Mouse (Mus musculus): ENCODE results near the gene Frat1. TPM values are rescaled to one million over a fixed set of nuclear protein-coding genes. Genes with fewer than 3 reads are reported as not detected.
"Not testable (repeated sequence)": the region's sequence is repeated elsewhere in the genome, so short reads cannot be mapped to it uniquely, and the experiment has no call there.

The Frat1 gene
- polyA plus RNA-seq, 1 experiment from 2014 or later = 30.6 TPM

DNA sequence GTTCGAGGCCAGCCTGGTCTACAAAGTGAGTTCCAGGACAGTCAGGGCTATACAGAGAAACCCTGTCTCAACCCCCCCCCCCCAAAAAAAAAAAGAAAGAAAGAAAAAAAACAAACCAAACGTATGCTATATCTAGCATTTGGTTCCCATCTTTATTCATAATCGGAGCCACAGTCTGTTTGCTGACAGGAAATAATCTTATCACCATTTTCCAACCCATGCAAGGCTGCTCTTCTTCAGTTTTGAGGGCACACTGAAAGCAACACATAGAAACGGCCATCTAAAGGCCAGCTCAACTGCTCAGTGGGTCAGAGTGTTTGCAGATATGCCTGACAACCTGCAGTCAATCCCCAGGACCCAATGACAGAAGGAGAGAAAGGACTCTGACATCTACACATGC lies 22.7 kb downstream of the Frat1 start:
- H3K36me3 ChIP-seq (ENCODE audit: control insufficient read depth, insufficient read depth, low read length) = no peaks in the 10 kb centered on the region
- DNase-seq (no peak), ATAC-seq (ENCODE audit: low FRiP score, low TSS enrichment) (no peak)
- H3K27me3 ChIP-seq (ENCODE audit: control insufficient read depth, insufficient read depth, low read length) = no peaks in the 10 kb centered on the region
- no peak overlapping the region for H3K9ac ChIP-seq (replicated peaks; ENCODE audit: low read length)
- no peak overlapping the region for H3K27ac ChIP-seq (replicated peaks; ENCODE audit: low read depth, low read length)
- peaks cover 16% of the 10 kb centered on the region for H3K4me1 ChIP-seq (ENCODE audit: control insufficient read depth, insufficient read depth, low read length)
- H3K4me3 ChIP-seq (replicated peaks; ENCODE audit: low read depth, low read length) = no peak overlapping the region
- 85% methylated on average over 4 of the region's 4 CpGs for WGBS
- no peak overlapping the region for H3K4me2 ChIP-seq (ENCODE audit: low read length)
- H3K9me3 ChIP-seq (ENCODE audit: control insufficient read depth, low read length) = no peaks in the 10 kb centered on the region

DNA sequence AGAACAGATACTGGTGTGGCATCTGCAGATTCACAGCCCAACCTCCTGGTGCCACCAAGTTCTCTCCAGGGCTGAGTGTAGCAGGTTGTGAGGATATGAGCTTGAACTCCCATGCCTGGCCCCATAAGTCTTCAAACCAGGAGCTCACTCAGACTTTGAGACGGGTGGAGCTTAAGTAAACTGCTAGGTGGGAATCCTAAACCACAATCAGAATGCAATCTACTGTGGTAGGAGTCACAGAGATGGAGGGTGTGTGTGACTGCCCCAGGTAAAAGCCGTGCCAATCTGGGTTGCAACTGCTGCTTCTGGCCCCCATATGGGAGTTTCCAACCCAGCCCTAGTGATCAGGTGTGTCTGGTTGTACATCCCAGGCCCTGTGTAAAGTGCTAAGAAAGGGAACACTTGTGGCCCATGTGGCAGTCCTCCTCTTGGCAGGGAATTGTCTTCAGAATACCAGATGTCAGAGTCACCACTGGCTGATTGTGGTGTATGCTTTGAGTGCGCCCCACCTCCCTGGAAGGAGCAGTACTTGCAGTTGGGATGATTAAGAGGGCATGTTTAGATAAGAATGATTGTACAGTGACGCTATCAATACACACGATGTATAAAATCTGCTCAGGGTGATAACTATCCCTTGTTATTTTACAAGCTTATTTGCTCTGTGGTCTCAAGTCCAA lies 27.5 kb downstream of the Frat1 start:
- ATAC-seq (ENCODE audit: low FRiP score, low TSS enrichment) (no peak), DNase-seq (no peak)
- no peak overlapping the region for H3K4me3 ChIP-seq (replicated peaks; ENCODE audit: low read depth, low read length)
- H3K27ac ChIP-seq (replicated peaks; ENCODE audit: low read depth, low read length) = no peak overlapping the region
- peaks cover 12% of the 10 kb centered on the region for H3K36me3 ChIP-seq (ENCODE audit: control insufficient read depth, insufficient read depth, low read length)
- no peak overlapping the region for H3K4me2 ChIP-seq (ENCODE audit: low read length)
- H3K27me3 ChIP-seq (ENCODE audit: control insufficient read depth, insufficient read depth, low read length) = no peaks in the 10 kb centered on the region
- 90% methylated on average over 5 of the region's 5 CpGs for WGBS
- H3K9me3 ChIP-seq (ENCODE audit: control insufficient read depth, low read length) = no peaks in the 10 kb centered on the region
- no peak overlapping the region for H3K9ac ChIP-seq (replicated peaks; ENCODE audit: low read length)
- H3K4me1 ChIP-seq (ENCODE audit: control insufficient read depth, insufficient read depth, low read length) = no peaks in the 10 kb centered on the region

- Histone ChIP-seq H3K4me2 (ENCODE audit: low read length) (no peak overlapping the region), H3K9ac (replicated peaks; ENCODE audit: low read length) (no peak overlapping the region), H3K4me1 (ENCODE audit: control insufficient read depth, insufficient read depth, low read length) (no peaks in the 10 kb centered on the region), H3K27me3 (ENCODE audit: control insufficient read depth, insufficient read depth, low read length) (no peaks in the 10 kb centered on the region), H3K9me3 (ENCODE audit: control insufficient read depth, low read length) (no peaks in the 10 kb centered on the region), H3K4me3 (replicated peaks; ENCODE audit: low read depth, low read length) (no peak overlapping the region), H3K27ac (replicated peaks; ENCODE audit: low read depth, low read length) (no peak overlapping the region), H3K36me3 (ENCODE audit: control insufficient read depth, insufficient read depth, low read length) (peaks cover 19% of the 10 kb centered on the region)
- ATAC-seq (ENCODE audit: low FRiP score, low TSS enrichment) = no peak
- no peak for DNase-seq
- WGBS = 93% methylated on average over 3 of the region's 3 CpGs
Measured at GRCm38 (mm10) chr19:41857816-41858310, 28.1 kb downstream of the Frat1 start.

DNA sequence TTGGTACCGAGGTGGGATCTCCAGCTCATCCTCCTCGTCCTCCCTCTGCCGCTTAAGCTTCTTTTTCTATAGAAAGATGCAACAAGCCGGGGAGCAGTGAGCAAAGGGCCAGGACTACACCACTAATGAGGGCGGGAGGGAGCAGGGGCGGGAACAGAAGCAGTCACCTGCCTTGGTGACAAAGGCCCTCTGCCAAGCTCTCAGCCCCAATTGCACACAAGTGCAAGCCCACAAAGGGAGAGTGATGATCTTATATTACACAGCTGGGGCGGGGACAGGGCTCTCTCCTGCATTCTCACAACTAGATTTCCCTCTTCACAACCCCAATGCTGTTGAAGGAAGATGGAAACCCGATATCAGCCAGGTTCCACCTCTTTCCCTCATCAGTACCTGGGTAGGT lies 36.9 kb downstream of the Frat1 start:
- no peaks in the 10 kb centered on the region for H3K27me3 ChIP-seq (ENCODE audit: control insufficient read depth, insufficient read depth, low read length)
- no peaks in the 10 kb centered on the region for H3K4me1 ChIP-seq (ENCODE audit: control insufficient read depth, insufficient read depth, low read length)
- 90% methylated on average over 8 of the region's 8 CpGs for WGBS
- no peak overlapping the region for H3K4me2 ChIP-seq (ENCODE audit: low read length)
- ATAC-seq (ENCODE audit: low FRiP score, low TSS enrichment) (no peak), DNase-seq (no peak)
- peaks cover 71% of the 10 kb centered on the region for H3K36me3 ChIP-seq (ENCODE audit: control insufficient read depth, insufficient read depth, low read length)
- H3K27ac ChIP-seq (replicated peaks; ENCODE audit: low read depth, low read length) = no peak overlapping the region
- no peak overlapping the region for H3K4me3 ChIP-seq (replicated peaks; ENCODE audit: low read depth, low read length)
- no peaks in the 10 kb centered on the region for H3K9me3 ChIP-seq (ENCODE audit: control insufficient read depth, low read length)
- no peak overlapping the region for H3K9ac ChIP-seq (replicated peaks; ENCODE audit: low read length)

GRCm38 (mm10) chr19:41869296-41869695 lies 39.5 kb downstream of the Frat1 start:
- Histone ChIP-seq H3K9me3 (ENCODE audit: control insufficient read depth, low read length) (no peaks in the 10 kb centered on the region), H3K4me2 (ENCODE audit: low read length) (no peak overlapping the region), H3K27me3 (ENCODE audit: control insufficient read depth, insufficient read depth, low read length) (no peaks in the 10 kb centered on the region), H3K36me3 (ENCODE audit: control insufficient read depth, insufficient read depth, low read length) (peaks cover 76% of the 10 kb centered on the region), H3K27ac (replicated peaks; ENCODE audit: low read depth, low read length) (no peak overlapping the region), H3K9ac (replicated peaks; ENCODE audit: low read length) (no peak overlapping the region), H3K4me3 (replicated peaks; ENCODE audit: low read depth, low read length) (no peak overlapping the region), H3K4me1 (ENCODE audit: control insufficient read depth, insufficient read depth, low read length) (no peaks in the 10 kb centered on the region)
- no peak for DNase-seq
- WGBS = 95% methylated on average over 5 of the region's 5 CpGs
- ATAC-seq (ENCODE audit: low FRiP score, low TSS enrichment) = no peak

- H3K9ac ChIP-seq (replicated peaks; ENCODE audit: low read length); H3K4me3 ChIP-seq (replicated peaks; ENCODE audit: low read depth, low read length); H3K9me3 ChIP-seq (ENCODE audit: control insufficient read depth, low read length); H3K4me2 ChIP-seq (ENCODE audit: low read length); ATAC-seq (ENCODE audit: low FRiP score, low TSS enrichment); H3K4me1 ChIP-seq (ENCODE audit: control insufficient read depth, insufficient read depth, low read length); H3K27me3 ChIP-seq (ENCODE audit: control insufficient read depth, insufficient read depth, low read length); H3K27ac ChIP-seq (replicated peaks; ENCODE audit: low read depth, low read length): not testable (repeated sequence)
- WGBS = 91% methylated on average over 5 of the region's 5 CpGs
- peak; percentile 11 for DNase-seq
- H3K36me3 ChIP-seq (ENCODE audit: control insufficient read depth, insufficient read depth, low read length) = peaks cover 78% of the 10 kb centered on the region
Measured at GRCm38 (mm10) chr19:41869946-41870345, 40.2 kb downstream of the Frat1 start.

GRCm38 (mm10) chr19:41872285-41872684 lies 42.5 kb downstream of the Frat1 start:
- Histone ChIP-seq H3K36me3 (ENCODE audit: control insufficient read depth, insufficient read depth, low read length) (peaks cover 83% of the 10 kb centered on the region), H3K4me3 (replicated peaks; ENCODE audit: low read depth, low read length) (no peak overlapping the region), H3K9me3 (ENCODE audit: control insufficient read depth, low read length) (no peaks in the 10 kb centered on the region), H3K27ac (replicated peaks; ENCODE audit: low read depth, low read length) (no peak overlapping the region), H3K9ac (replicated peaks; ENCODE audit: low read length) (no peak overlapping the region), H3K4me2 (ENCODE audit: low read length) (no peak overlapping the region), H3K4me1 (ENCODE audit: control insufficient read depth, insufficient read depth, low read length) (no peaks in the 10 kb centered on the region), H3K27me3 (ENCODE audit: control insufficient read depth, insufficient read depth, low read length) (no peaks in the 10 kb centered on the region)
- WGBS = 94% methylated on average over 2 of the region's 2 CpGs
- no peak for DNase-seq
- ATAC-seq (ENCODE audit: low FRiP score, low TSS enrichment) = no peak

- H3K4me1 ChIP-seq (ENCODE audit: control insufficient read depth, insufficient read depth, low read length) = no peaks in the 10 kb centered on the region
- H3K4me3 ChIP-seq (replicated peaks; ENCODE audit: low read depth, low read length) = no peak overlapping the region
- H3K27me3 ChIP-seq (ENCODE audit: control insufficient read depth, insufficient read depth, low read length) = no peaks in the 10 kb centered on the region
- H3K9me3 ChIP-seq (ENCODE audit: control insufficient read depth, low read length) = no peaks in the 10 kb centered on the region
- H3K27ac ChIP-seq (replicated peaks; ENCODE audit: low read depth, low read length) = no peak overlapping the region
- WGBS = 92% methylated on average over 14 of the region's 14 CpGs
- no peak for DNase-seq
- H3K4me2 ChIP-seq (ENCODE audit: low read length) = no peak overlapping the region
- H3K9ac ChIP-seq (replicated peaks; ENCODE audit: low read length) = no peak overlapping the region
- no peak for ATAC-seq (ENCODE audit: low FRiP score, low TSS enrichment)
- peaks cover 74% of the 10 kb centered on the region for H3K36me3 ChIP-seq (ENCODE audit: control insufficient read depth, insufficient read depth, low read length)
Measured at GRCm38 (mm10) chr19:41874356-41874755, 44.6 kb downstream of the Frat1 start.

DNA sequence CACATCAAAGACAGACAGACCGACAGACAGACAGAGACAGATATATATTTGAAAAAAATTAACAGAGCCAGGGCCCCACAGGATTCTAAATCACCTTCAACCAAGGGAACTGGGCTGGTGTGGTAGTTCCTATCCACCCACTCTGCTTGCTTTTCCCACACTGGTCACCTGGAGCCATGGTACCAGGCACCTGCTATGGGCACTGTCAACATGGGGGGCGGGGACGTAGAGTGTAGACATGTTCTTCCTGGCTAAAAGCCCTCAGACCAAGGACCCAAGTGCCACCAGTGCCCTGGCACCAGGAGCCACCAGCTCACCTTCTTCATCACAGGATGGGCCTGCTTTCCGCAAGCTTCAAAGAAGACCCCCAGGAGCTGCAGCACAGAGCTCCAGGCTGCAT lies 52.1 kb downstream of the Frat1 start:
- Histone ChIP-seq H3K4me2 (ENCODE audit: low read length) (no peak overlapping the region), H3K36me3 (ENCODE audit: control insufficient read depth, insufficient read depth, low read length) (peaks cover 76% of the 10 kb centered on the region), H3K9ac (replicated peaks; ENCODE audit: low read length) (no peak overlapping the region), H3K27ac (replicated peaks; ENCODE audit: low read depth, low read length) (no peak overlapping the region), H3K4me1 (ENCODE audit: control insufficient read depth, insufficient read depth, low read length) (no peaks in the 10 kb centered on the region), H3K4me3 (replicated peaks; ENCODE audit: low read depth, low read length) (no peak overlapping the region), H3K27me3 (ENCODE audit: control insufficient read depth, insufficient read depth, low read length) (no peaks in the 10 kb centered on the region), H3K9me3 (ENCODE audit: control insufficient read depth, low read length) (no peaks in the 10 kb centered on the region)
- DNase-seq (no peak), ATAC-seq (ENCODE audit: low FRiP score, low TSS enrichment) (no peak)
- 95% methylated on average over 4 of the region's 4 CpGs for WGBS
